Mouse (Mus musculus): ENCODE results near the gene Rnf43. TPM values are rescaled to one million over a fixed set of nuclear protein-coding genes. Genes with fewer than 3 reads are reported as not detected.

The Rnf43 gene
- polyA plus RNA-seq, 1 experiment from 2014 or later = 5.5 TPM

DNA sequence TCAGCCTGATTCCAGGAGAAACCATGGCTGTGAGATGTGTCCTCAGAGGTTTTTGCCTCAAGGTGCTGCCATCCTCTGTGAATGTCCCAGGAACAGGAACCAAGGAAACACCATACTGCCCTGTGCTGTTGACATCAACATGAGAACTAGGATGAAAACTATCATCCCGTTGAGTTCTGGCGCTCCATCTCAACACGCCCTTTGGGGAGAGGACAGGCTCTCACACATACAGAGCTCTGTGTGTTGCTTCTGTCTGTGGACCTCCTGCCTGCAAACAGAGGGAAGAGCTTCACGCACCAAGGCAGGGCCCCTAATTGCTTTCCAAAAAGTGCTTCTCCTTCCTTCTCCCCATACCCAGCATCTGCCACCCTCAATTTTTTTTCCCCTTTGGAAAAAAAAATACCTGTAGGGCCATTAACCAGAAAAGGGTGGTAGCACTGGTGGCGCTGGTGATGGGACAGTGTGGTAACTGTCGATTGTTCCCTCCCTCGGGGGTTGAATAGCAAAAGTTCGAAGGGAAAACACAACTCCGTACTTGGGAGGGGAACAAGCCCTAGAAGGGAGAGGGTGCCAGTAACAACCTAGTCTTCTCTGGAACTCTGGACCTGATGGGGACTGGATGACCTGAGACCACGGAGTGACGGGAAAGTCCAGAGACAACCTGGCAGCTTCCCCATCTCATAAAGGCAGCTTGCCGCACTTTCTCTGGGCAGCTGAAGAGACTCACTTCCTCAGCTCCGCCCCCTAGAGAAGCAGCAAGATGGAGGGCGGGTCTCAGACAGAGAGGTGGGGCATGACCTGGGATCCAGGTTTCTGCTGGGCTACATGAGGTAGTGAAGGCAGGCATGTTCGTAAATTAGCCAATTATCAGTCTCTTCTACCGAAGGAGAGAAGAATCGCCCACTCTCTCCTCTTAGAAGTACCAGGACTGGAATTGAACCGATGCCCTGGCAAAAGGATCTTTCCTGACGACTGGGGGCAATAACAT, 85.9 kb downstream of the Rnf43 start:
- no peak overlapping the region for H3K4me2 ChIP-seq (replicated peaks)

DNA sequence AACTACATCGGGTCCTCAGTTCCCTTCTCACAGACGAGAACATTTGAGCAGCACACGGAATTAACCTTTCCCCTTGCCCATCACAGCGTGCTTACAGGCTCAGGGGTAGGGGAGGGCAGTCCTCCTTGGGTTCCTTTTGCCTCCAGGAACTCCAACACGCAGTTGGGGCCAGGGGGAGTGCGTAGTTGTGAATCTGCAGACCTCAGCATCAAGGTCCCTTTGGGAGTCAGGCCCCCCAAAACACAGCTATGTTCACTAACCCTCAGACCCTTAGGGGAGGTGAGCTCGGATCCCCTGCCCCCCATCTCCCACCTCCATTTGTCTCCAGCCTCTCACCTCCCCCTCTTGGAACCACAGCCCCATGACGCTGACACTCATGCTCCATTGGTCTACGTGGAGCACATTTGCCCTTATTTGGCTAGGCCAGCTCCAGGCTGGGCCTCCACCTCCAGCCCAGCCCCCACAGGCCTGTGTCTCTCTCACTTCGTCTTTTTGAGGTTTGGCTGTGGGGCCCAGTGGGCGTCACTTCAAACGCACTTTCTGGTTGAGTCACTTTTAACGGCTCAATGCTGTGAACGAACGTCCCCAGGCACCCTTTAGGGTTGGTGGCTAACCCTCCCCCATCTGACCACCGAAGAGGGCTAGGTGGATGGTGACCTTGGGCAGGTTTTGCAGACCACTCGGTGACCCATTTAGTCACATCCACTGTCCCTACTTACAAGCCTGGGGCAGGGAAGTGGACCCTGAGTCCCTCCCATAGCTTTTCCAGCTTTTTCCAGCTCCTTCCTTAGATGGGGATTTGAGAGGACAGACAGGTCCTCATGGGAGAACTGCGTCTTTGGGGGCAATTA, 86.9 kb downstream of the Rnf43 start:
- no peak for ATAC-seq (ENCODE audit: insufficient number of reproducible peaks, insufficient read depth, low FRiP score, low TSS enrichment)
- WGBS = 57% methylated on average over 18 of the region's 18 CpGs
- Histone ChIP-seq H3K9ac (no peak overlapping the region), H3K27me3 (no peaks in the 10 kb centered on the region), H3K36me3 (peaks cover 12% of the 10 kb centered on the region), H3K27ac (no peak overlapping the region), H3K9me3 (no peaks in the 10 kb centered on the region), H3K4me2 (replicated peaks) (no peak overlapping the region), H3K4me3 (no peak overlapping the region), H3K4me1 (peaks cover under 1% of the 10 kb centered on the region; the same call in 1 of the 2 replicates)

More for the DNA sequence above, 85.9 kb downstream of the Rnf43 start:
- Histone ChIP-seq H3K9me3 (no peaks in the 10 kb centered on the region), H3K27ac (no peak overlapping the region), H3K36me3 (peaks cover 19% of the 10 kb centered on the region), H3K27me3 (no peaks in the 10 kb centered on the region), H3K9ac (no peak overlapping the region), H3K4me1 (no peaks in the 10 kb centered on the region; the same call in 1 of the 2 replicates), H3K4me3 (no peak overlapping the region)
- no peak for ATAC-seq (ENCODE audit: insufficient number of reproducible peaks, insufficient read depth, low FRiP score, low TSS enrichment)
- WGBS = 39% methylated on average over 19 of the region's 19 CpGs

DNA sequence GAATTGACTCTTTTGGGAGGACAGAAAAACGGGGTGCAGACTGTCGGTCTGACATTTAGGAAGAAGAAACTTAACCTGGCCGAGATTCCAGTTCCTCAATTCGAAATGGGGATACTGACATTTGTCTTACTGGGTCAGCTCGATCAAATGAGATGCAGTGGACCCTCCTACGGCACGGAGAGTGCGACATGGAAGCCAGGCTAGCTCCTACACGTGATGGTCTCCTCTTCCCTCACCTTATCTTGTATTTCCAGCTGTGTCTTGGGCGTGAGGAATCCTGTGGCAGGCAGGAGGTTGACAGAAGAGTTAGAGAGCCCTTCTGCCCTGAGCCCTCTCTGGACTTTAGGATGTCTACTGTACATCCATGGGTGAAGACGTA, 87.5 kb downstream of the Rnf43 start:
- H3K9me3 ChIP-seq = no peaks in the 10 kb centered on the region

DNA sequence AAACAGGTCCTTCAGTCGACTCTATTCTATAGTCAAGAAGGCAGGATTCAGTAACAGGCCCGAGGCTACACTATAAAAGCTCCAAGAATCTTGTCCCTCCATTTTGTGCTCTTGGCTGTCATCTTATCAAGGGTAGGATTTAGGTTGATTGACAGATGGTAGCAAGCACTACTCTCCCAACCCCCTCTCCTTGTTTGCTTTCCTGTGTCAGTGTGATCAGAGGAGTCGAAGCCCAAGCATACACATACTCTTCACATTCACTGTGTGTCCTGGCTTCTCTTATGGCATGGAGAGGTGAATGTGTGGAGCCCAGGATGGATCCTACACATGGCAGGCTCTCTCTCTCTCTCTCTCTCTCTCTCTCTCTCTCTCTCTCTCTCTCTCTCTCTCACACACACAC, 88.0 kb downstream of the Rnf43 start:
- Histone ChIP-seq H3K4me2 (replicated peaks) (no peak overlapping the region), H3K4me3 (no peak overlapping the region), H3K27ac (no peak overlapping the region), H3K9me3 (no peaks in the 10 kb centered on the region), H3K27me3 (no peaks in the 10 kb centered on the region), H3K4me1 (peaks cover 5% of the 10 kb centered on the region; the same call in 1 of the 2 replicates), H3K9ac (no peak overlapping the region), H3K36me3 (0 out of 2 replicates have a peak, but pooled peaks cover under 1% of the 10 kb centered on the region)
- no peak for ATAC-seq (ENCODE audit: insufficient number of reproducible peaks, insufficient read depth, low FRiP score, low TSS enrichment)
- 74% methylated on average over 3 of the region's 3 CpGs for WGBS

More for the DNA sequence above, 87.5 kb downstream of the Rnf43 start:
- H3K27ac ChIP-seq = no peak overlapping the region
- no peak overlapping the region for H3K4me3 ChIP-seq
- peaks cover 5% of the 10 kb centered on the region for H3K36me3 ChIP-seq
- H3K9ac ChIP-seq = no peak overlapping the region
- WGBS = 87% methylated on average over 11 of the region's 11 CpGs
- ATAC-seq (ENCODE audit: insufficient number of reproducible peaks, insufficient read depth, low FRiP score, low TSS enrichment) = no peak
- H3K4me1 ChIP-seq = peaks cover 5% of the 10 kb centered on the region; the same call in 1 of the 2 replicates
- H3K27me3 ChIP-seq = no peaks in the 10 kb centered on the region
- no peak overlapping the region for H3K4me2 ChIP-seq (replicated peaks)

DNA sequence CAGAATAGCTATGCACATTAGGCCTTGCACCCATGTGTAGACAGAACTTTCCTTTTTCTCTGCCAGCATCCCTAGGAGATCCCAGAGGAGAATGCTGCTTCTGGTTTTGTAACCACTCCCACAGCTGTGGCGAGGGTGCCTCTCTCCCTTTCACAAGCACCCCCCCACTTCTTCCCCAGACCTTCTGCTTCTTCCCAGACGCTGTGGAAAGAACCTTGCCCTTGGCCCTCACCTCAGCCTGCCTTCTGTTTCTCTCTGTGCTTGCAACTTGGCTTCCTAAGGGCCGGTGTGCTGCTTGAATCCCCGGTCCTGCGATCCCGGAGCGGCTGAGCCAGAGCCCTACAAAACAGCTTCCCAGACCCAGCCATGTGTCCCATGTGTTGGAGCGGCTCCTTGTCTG, 88.5 kb downstream of the Rnf43 start:
- ATAC-seq (ENCODE audit: insufficient number of reproducible peaks, insufficient read depth, low FRiP score, low TSS enrichment) = no peak
- 76% methylated on average over 8 of the region's 8 CpGs for WGBS

DNA sequence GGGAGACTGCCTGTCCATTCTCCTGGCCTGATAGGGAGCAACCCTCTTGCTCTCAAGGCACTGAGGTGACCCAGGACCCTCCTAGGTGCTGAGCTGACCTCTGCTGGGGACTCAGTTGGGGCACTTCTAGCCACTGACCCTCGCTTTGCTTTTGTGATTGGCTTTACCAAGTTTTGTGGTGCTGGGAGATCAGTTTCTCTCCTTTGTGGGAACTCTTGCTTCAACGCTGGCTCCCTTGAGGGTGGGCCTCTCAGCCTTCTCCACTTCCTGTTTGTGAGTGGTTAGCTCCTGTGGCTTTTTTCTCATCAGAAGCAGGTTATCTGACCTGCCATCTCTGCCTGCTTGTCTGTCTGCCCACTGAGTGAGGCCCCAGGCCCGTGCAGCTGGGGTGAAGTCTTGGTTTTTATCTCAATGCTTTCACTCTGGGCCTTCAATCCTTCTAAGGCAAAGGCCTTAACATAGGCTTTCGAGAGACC, 89.0 kb downstream of the Rnf43 start:
- Histone ChIP-seq H3K9ac (no peak overlapping the region), H3K4me2 (replicated peaks) (no peak overlapping the region), H3K4me3 (no peak overlapping the region), H3K27ac (no peak overlapping the region), H3K36me3 (no peaks in the 10 kb centered on the region), H3K4me1 (peaks cover 5% of the 10 kb centered on the region; the same call in 1 of the 2 replicates), H3K27me3 (no peaks in the 10 kb centered on the region), H3K9me3 (no peaks in the 10 kb centered on the region)
- ATAC-seq (ENCODE audit: insufficient number of reproducible peaks, insufficient read depth, low FRiP score, low TSS enrichment) = no peak
- WGBS = 57% methylated on average over 4 of the region's 4 CpGs

More for the DNA sequence above, 88.5 kb downstream of the Rnf43 start:
- peaks cover 5% of the 10 kb centered on the region; the same call in 1 of the 2 replicates for H3K4me1 ChIP-seq
- H3K27ac ChIP-seq = no peak overlapping the region
- H3K36me3 ChIP-seq = no peaks in the 10 kb centered on the region
- H3K4me3 ChIP-seq = no peak overlapping the region
- H3K9ac ChIP-seq = no peak overlapping the region
- H3K4me2 ChIP-seq (replicated peaks) = no peak overlapping the region
- H3K9me3 ChIP-seq = no peaks in the 10 kb centered on the region
- H3K27me3 ChIP-seq = no peaks in the 10 kb centered on the region

DNA sequence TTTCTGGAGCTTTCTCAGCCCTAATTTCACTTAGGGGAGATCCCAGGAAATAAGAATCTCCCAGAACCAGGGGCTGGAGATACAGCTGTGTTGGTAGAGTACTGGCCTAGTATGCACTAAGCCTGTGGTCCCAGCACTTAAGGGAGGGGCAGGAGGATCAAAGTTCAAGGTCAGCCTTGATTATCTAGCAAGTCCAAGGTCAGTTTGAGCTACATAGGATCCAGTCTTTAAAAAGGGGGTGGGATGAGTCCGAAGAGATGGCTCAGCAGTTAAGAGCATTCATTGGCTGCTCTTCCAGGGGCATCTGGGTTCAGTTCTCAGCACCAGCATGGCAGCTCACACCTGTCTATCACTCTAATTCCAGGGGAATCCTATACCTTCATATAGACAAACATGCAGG, 89.8 kb downstream of the Rnf43 start:
- ATAC-seq (ENCODE audit: insufficient number of reproducible peaks, insufficient read depth, low FRiP score, low TSS enrichment) = no peak
- H3K27ac ChIP-seq = no peak overlapping the region
- no peak overlapping the region for H3K9ac ChIP-seq
- 81% methylated on average over 1 of the region's 1 CpGs for WGBS
- H3K4me2 ChIP-seq (replicated peaks) = no peak overlapping the region
- no peaks in the 10 kb centered on the region for H3K9me3 ChIP-seq
- H3K4me3 ChIP-seq = no peak overlapping the region
- H3K4me1 ChIP-seq = peaks cover 5% of the 10 kb centered on the region; the same call in 1 of the 2 replicates
- H3K27me3 ChIP-seq = no peaks in the 10 kb centered on the region
- H3K36me3 ChIP-seq = no peaks in the 10 kb centered on the region

DNA sequence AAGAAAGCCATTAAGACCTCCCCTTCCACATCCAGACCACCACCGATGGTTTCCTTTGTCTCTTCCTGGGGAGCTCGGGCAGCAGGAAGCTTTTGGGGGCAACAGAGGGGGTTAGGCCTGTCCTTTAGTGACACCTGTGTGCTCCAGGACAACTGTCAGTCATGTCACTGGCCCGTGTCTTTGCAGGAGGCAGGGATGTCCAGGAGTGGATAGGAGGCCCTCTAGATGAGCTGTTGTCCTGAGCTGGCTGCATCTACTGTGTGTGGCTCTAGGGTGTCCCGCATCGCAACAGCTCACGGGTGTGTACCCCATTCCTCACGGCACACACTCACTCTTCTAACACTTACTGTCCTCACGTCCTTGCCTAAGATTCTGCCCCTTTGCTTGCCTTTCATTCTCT, 90.7 kb downstream of the Rnf43 start:
- Histone ChIP-seq H3K9me3 (no peaks in the 10 kb centered on the region), H3K27ac (no peak overlapping the region), H3K4me3 (no peak overlapping the region), H3K4me1 (peaks cover 5% of the 10 kb centered on the region; the same call in 1 of the 2 replicates), H3K27me3 (no peaks in the 10 kb centered on the region), H3K9ac (no peak overlapping the region), H3K36me3 (no peaks in the 10 kb centered on the region), H3K4me2 (replicated peaks) (no peak overlapping the region)
- no peak for ATAC-seq (ENCODE audit: insufficient number of reproducible peaks, insufficient read depth, low FRiP score, low TSS enrichment)
- WGBS = 81% methylated on average over 8 of the region's 8 CpGs

DNA sequence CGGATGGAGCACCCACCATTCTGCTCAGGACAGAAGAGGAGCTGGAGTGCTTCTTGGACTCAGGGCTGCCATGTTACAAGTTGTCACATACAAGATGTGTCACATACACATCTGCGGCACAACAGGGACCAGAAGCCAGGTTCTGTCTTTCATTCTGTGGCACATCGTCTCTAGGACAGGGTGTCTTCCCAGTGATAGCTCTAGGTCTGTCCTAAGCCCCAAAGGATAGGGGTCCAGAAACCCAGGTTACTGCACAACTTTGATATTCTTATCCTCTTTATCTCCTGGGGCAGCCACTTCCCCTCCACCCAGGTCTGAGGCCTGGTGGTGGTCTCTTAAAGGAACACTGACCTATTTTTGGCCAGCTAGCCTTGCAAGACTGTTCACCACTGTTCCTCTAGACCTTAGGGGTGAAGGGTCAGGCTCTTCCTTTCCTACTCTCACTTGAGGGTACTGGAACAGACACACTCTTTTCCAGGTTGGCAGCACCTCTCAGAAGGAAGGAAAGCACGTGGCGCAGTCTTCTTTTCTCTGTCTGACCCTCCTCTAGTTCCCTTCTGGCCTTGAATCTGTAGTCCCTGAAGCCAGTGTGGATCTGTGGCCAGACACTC, 91.5 kb downstream of the Rnf43 start:
- no peaks in the 10 kb centered on the region for H3K36me3 ChIP-seq
- no peaks in the 10 kb centered on the region for H3K9me3 ChIP-seq
- no peak overlapping the region for H3K4me3 ChIP-seq
- no peak overlapping the region for H3K9ac ChIP-seq
- no peak overlapping the region for H3K27ac ChIP-seq
- no peak for ATAC-seq (ENCODE audit: insufficient number of reproducible peaks, insufficient read depth, low FRiP score, low TSS enrichment)
- H3K4me2 ChIP-seq (replicated peaks) = no peak overlapping the region
- no peaks in the 10 kb centered on the region for H3K27me3 ChIP-seq
- H3K4me1 ChIP-seq = peaks cover 5% of the 10 kb centered on the region; the same call in 1 of the 2 replicates
- 85% methylated on average over 5 of the region's 5 CpGs for WGBS

DNA sequence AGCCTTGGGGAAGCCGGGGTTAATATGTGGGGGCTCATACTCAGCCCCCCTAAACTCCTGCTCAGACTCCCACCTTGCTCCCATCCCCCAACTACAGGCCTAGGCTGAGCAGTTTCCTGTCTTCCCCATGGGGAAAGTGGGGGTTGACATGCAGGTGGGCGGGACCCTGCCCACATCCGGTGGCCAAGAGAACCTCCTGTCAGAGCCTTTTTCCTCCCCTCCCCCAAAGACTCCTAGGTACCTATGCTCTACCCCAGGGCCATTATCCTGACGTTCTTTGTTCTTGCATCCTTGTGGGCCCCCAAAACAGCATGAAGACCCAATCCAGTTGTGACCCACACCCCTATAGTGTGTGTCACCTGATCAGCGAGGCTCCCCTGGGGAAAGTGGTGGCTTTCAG, 92.1 kb downstream of the Rnf43 start:
- ATAC-seq (ENCODE audit: insufficient number of reproducible peaks, insufficient read depth, low FRiP score, low TSS enrichment) = no peak
- no peak overlapping the region for H3K4me3 ChIP-seq
- H3K27ac ChIP-seq = no peak overlapping the region
- H3K36me3 ChIP-seq = no peaks in the 10 kb centered on the region
- H3K27me3 ChIP-seq = peaks cover 4% of the 10 kb centered on the region
- no peak overlapping the region for H3K4me2 ChIP-seq (replicated peaks)
- H3K4me1 ChIP-seq = peaks cover 5% of the 10 kb centered on the region; the same call in 1 of the 2 replicates
- H3K9me3 ChIP-seq = no peaks in the 10 kb centered on the region
- 67% methylated on average over 5 of the region's 5 CpGs for WGBS
- H3K9ac ChIP-seq = no peak overlapping the region

DNA sequence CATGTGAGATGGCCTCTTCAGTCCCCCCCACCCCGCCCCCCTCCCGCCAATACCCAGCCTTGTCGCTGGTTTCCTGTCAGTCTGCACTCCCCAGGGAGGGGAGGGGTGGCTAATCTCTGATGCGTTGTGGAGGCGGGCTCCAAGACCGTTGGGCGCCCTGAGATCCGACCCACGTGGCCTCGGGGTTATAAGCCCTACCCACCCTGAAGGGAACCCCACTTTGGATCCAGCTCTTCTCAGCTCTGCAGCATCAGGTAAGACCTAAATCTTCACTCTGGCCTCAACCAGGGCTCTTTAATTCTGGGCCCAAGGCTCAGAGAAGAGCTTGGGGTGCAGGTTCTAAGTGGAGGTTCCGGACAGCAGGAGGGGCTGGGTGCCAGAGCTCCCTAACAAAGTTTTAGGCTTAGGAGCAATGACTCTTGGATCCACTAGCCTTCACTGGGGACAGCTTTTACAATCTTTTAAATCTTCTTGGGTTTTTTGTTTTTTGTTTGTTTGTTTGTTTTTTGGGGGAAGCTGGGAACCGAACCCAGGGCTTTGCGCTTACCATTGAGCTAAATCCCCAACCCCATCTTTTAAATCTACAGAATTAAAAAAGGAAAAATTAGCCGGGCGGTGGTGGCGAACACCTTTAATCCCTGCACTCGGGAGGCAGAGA, 93.0 kb downstream of the Rnf43 start:
- H3K27me3 ChIP-seq = peaks cover 13% of the 10 kb centered on the region
- ATAC-seq (ENCODE audit: insufficient number of reproducible peaks, insufficient read depth, low FRiP score, low TSS enrichment) = no peak
- no peak overlapping the region for H3K27ac ChIP-seq
- no peaks in the 10 kb centered on the region for H3K36me3 ChIP-seq
- WGBS = 75% methylated on average over 17 of the region's 17 CpGs
- H3K4me1 ChIP-seq = peaks cover 10% of the 10 kb centered on the region; the same call in 1 of the 2 replicates
- no peak overlapping the region for H3K9ac ChIP-seq
- H3K9me3 ChIP-seq = no peaks in the 10 kb centered on the region
- H3K4me3 ChIP-seq = no peak overlapping the region
- no peak overlapping the region for H3K4me2 ChIP-seq (replicated peaks)
